Mouse (Mus musculus) A20 (cell line): ENCODE measurements at regions not wholly inside any gene's neighbourhood (a gene's known extent, or its start where the extent isn't known, plus 50 kb on each side); places are given as distances from the start of the nearest gene placed in this dataset.

Experiments
- DNase-seq: peaks from one replicate; pipeline ENCODE4 v3.0.0-alpha.2; 2011; ENCODE audit warnings: low read depth, low spot score

GRCm38 (mm10) chr12:16018237-16018636 is 201.5 kb upstream of the Trib2 start:
- DNase-seq: no peak

- DNase-seq: no peak
Observed at GRCm38 (mm10) chr12:16016621-16017020, 199.9 kb upstream of the Trib2 start.

- DNase-seq: no peak
Observed at GRCm38 (mm10) chr12:16015596-16015995, 198.9 kb upstream of the Trib2 start.

GRCm38 (mm10) chr12:16014679-16015078 is 198.0 kb upstream of the Trib2 start:
- no peak for DNase-seq

- DNase-seq: peak; percentile 72
Observed at GRCm38 (mm10) chr12:16013861-16014630, 197.3 kb upstream of the Trib2 start.

- DNase-seq: no peak
Observed at GRCm38 (mm10) chr12:16013354-16013753, 196.6 kb upstream of the Trib2 start.

- peak; percentile 31 for DNase-seq
Observed at GRCm38 (mm10) chr12:16012081-16012480, 195.4 kb upstream of the Trib2 start.

GRCm38 (mm10) chr12:16009822-16010620 is 193.3 kb upstream of the Trib2 start:
- no peak for DNase-seq

GRCm38 (mm10) chr12:16008763-16009515 is 192.2 kb upstream of the Trib2 start:
- peak; percentile 77 for DNase-seq

GRCm38 (mm10) chr12:16008261-16008660 is 191.5 kb upstream of the Trib2 start:
- peak; percentile 90 for DNase-seq

GRCm38 (mm10) chr12:16006688-16007087 is 190.0 kb upstream of the Trib2 start:
- no peak for DNase-seq

- DNase-seq: no peak
Observed at GRCm38 (mm10) chr12:16006286-16006685, 189.6 kb upstream of the Trib2 start.

- no peak for DNase-seq
Observed at GRCm38 (mm10) chr12:16001811-16002210, 185.1 kb upstream of the Trib2 start.

GRCm38 (mm10) chr12:16001225-16001624 is 184.5 kb upstream of the Trib2 start:
- DNase-seq: no peak

- no peak for DNase-seq
Observed at GRCm38 (mm10) chr12:15998331-15998730, 181.6 kb upstream of the Trib2 start.

GRCm38 (mm10) chr12:15993866-15994265 is 177.1 kb upstream of the Trib2 start:
- DNase-seq: no peak

GRCm38 (mm10) chr12:15986351-15986750 is 169.6 kb upstream of the Trib2 start:
- DNase-seq: no peak

- no peak for DNase-seq
Observed at GRCm38 (mm10) chr12:15985649-15986048, 168.9 kb upstream of the Trib2 start.

GRCm38 (mm10) chr12:15983591-15984300 is 167.0 kb upstream of the Trib2 start:
- no peak for DNase-seq

GRCm38 (mm10) chr12:15981741-15982140 is 165.0 kb upstream of the Trib2 start:
- DNase-seq: no peak

GRCm38 (mm10) chr12:15979233-15979632 is 162.5 kb upstream of the Trib2 start:
- DNase-seq: no peak
